Mouse (Mus musculus): ENCODE measurements around the gene Epb41l4b. TPM values are rescaled to one million over a fixed set of nuclear protein-coding genes. Genes with fewer than 3 reads are reported as not detected.

The Epb41l4b gene
- polyA plus RNA-seq (2012; ENCODE audit: insufficient read depth, insufficient read length, missing spikeins) = 0.75 and 2.3 TPM in 2 replicates

DNA sequence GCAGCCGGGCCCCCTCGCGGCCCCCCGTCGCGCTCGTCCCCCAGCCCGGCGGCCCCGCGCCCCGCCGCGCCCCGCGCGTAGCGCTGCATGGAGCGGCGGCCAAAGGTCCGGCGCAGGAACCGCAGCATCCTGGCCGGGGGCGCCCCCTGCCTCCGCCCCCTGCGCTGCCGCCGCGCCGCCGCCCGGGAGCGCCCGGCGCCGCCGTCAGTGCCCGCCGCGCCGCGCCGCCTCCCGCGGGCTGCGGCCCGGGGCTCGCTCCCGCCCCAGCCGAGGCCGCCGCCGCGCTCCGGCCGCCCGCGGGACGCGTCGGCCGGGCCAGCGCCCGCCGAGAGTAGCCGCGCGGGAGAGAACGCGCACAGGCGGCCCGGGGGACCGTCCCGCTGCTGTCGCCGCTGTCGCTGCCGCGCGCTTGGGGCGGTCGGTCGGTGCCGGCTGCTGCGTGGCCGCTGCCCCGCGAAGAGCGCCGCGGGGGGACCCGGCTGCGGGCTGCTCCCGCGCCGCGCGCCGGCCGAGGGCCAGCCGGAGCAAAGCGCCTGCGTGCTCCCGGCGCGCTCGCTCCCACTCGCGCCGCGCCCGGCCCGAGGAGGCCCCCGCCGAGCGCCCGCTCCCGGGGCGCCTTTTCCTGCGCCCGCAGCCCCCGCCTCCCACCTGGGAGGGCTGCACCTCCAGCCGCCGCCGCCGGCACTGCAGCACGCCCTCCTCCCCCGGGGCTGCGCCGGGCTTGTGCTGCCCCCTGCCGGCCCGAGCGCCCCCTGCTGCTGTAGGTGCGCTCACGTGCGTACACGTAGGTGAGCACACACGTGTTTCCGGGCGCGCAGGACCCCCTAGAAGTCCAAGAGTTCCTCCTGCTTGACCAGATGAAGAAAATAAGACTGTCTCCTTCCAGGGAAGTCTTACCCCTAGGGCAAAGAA is at the start of gene Epb41l4b:
Gene Epb41l4b (minus strand): TSS at position 412 of the 912 bp plus-strand sequence.
- H3K4me3 ChIP-seq (ENCODE audit: insufficient read depth, low read depth, low read length) = peak within 1 kb of the TSS; percentile 61
- no peak within 1 kb of the TSS for H3K27ac ChIP-seq (replicated peaks; ENCODE audit: low read depth, low read length)
- no peaks in the 10 kb centered on the region; the same call in 1 of the 2 replicates for H3K4me1 ChIP-seq (ENCODE audit: control insufficient read depth, insufficient read depth, insufficient read length, low read length)

GRCm38 (mm10) chr4:57191543-57192283 is 48.5 kb upstream of the Epb41l4b start:
- no peaks in the 10 kb centered on the region for H3K4me1 ChIP-seq (ENCODE audit: control insufficient read depth, insufficient read depth, insufficient read length, low read length)
- no peak overlapping the region for H3K27ac ChIP-seq (replicated peaks; ENCODE audit: low read depth, low read length)
- H3K4me3 ChIP-seq (ENCODE audit: insufficient read depth, low read depth, low read length) = no peak overlapping the region

- no peak overlapping the region for H3K4me3 ChIP-seq (ENCODE audit: insufficient read depth, low read depth, low read length)
- no peak overlapping the region for H3K27ac ChIP-seq (replicated peaks; ENCODE audit: low read depth, low read length)
- H3K4me1 ChIP-seq (ENCODE audit: control insufficient read depth, insufficient read depth, insufficient read length, low read length) = no peaks in the 10 kb centered on the region
Observed at GRCm38 (mm10) chr4:57189881-57190280, 46.6 kb upstream of the Epb41l4b start.

GRCm38 (mm10) chr4:57186035-57186434 is 42.8 kb upstream of the Epb41l4b start:
- Histone ChIP-seq H3K4me3 (ENCODE audit: insufficient read depth, low read depth, low read length) (no peak overlapping the region), H3K27ac (replicated peaks; ENCODE audit: low read depth, low read length) (no peak overlapping the region), H3K4me1 (ENCODE audit: control insufficient read depth, insufficient read depth, insufficient read length, low read length) (no peaks in the 10 kb centered on the region)

- Histone ChIP-seq H3K4me1 (ENCODE audit: control insufficient read depth, insufficient read depth, insufficient read length, low read length) (no peaks in the 10 kb centered on the region), H3K4me3 (ENCODE audit: insufficient read depth, low read depth, low read length) (no peak overlapping the region), H3K27ac (replicated peaks; ENCODE audit: low read depth, low read length) (no peak overlapping the region)
Observed at GRCm38 (mm10) chr4:57185462-57185861, 42.2 kb upstream of the Epb41l4b start.

DNA sequence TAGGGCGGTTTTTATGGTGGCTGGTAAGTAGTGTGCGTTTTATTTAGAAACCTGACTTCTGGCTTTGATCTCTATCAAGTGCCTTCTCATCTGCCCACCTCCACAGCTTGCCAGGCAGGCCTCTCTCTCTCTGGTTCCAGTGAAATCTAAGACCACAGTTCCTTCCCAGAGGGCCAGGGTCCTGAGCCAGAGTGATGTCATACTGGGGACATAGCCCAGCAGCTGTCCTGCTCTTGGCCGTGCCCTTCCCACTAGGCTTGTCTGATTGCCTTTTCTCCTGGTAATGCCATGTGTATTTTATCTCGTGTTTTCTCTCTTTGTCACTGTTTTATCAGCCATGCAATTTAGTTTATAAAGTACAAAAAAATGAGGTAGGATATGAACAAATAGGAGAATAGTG is 40.3 kb upstream of the Epb41l4b start:
- Histone ChIP-seq H3K27ac (replicated peaks; ENCODE audit: low read depth, low read length) (no peak overlapping the region), H3K4me3 (ENCODE audit: insufficient read depth, low read depth, low read length) (no peak overlapping the region), H3K4me1 (ENCODE audit: control insufficient read depth, insufficient read depth, insufficient read length, low read length) (no peaks in the 10 kb centered on the region)

DNA sequence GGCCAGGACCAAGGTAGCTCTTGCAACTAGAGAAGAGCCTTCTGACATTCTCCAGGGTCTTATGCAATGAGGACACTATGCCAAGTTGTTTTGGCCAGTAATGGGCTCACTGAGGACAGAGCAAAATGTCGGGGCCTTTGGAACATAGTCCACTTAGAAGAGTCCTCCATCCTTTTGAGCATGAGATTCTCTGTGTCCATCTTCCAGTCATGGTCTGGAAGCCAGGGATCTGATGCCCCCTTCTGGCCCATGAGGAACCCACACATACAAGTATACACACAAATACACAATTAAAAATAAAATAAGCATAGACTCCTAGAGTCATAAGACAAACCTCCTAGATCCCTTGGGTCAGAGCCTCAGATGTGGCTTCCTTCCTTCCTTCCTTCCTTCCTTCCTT is 38.3 kb upstream of the Epb41l4b start:
- H3K27ac ChIP-seq (replicated peaks; ENCODE audit: low read depth, low read length) = no peak overlapping the region
- H3K4me3 ChIP-seq (ENCODE audit: insufficient read depth, low read depth, low read length) = no peak overlapping the region

DNA sequence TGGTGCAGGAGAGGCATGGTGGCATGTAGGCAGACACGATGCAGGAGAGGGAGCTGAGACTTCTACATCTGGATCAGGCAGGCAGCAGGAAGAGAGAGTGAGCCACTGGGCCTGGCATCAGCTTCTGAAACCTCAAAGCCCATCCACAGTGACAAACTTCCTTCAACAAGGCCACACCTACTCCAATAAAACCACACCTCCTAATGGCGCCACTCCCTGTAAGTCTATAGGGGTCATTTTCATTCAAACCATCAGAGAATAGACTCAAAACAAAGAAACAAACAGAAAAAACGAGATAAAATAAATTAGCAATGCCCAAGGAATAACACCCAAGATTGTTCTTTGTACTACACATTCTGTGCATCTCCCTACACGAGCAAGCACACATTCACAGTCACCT is 35.6 kb upstream of the Epb41l4b start:
- no peak overlapping the region for H3K27ac ChIP-seq (replicated peaks; ENCODE audit: low read depth, low read length)
- no peaks in the 10 kb centered on the region for H3K4me1 ChIP-seq (ENCODE audit: control insufficient read depth, insufficient read depth, insufficient read length, low read length)
- H3K4me3 ChIP-seq (ENCODE audit: insufficient read depth, low read depth, low read length) = no peak overlapping the region

More for the DNA sequence above, 38.3 kb upstream of the Epb41l4b start:
- H3K4me1 ChIP-seq (ENCODE audit: control insufficient read depth, insufficient read depth, insufficient read length, low read length) = no peaks in the 10 kb centered on the region

- H3K27ac ChIP-seq (replicated peaks; ENCODE audit: low read depth, low read length) = no peak overlapping the region
- no peaks in the 10 kb centered on the region for H3K4me1 ChIP-seq (ENCODE audit: control insufficient read depth, insufficient read depth, insufficient read length, low read length)
- H3K4me3 ChIP-seq (ENCODE audit: insufficient read depth, low read depth, low read length) = no peak overlapping the region
Observed at GRCm38 (mm10) chr4:57175329-57175728, 32.1 kb upstream of the Epb41l4b start.

DNA sequence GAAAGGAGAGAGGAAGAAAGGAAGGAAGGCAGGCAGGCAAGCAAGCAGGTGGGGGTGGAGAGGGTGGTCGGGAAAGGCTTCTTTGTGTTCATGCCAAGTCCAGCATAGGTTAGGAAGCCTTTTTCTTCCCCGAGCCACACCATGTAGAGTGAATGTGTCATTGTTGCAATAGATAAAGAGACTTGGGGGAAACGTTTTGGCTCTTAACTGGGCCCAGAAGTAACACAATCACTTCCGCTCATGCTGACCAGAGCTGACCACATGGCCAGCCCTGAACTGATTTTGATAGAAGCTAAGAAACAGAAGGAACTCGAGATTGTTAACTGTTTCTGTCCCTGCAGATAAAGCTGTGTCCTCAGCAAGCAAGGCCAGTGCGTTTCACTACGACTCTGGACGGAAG is 29.6 kb upstream of the Epb41l4b start:
- H3K4me1 ChIP-seq (ENCODE audit: control insufficient read depth, insufficient read depth, insufficient read length, low read length) = no peaks in the 10 kb centered on the region
- H3K27ac ChIP-seq (replicated peaks; ENCODE audit: low read depth, low read length) = no peak overlapping the region
- H3K4me3 ChIP-seq (ENCODE audit: insufficient read depth, low read depth, low read length) = no peak overlapping the region

- no peak overlapping the region for H3K27ac ChIP-seq (replicated peaks; ENCODE audit: low read depth, low read length)
- no peaks in the 10 kb centered on the region for H3K4me1 ChIP-seq (ENCODE audit: control insufficient read depth, insufficient read depth, insufficient read length, low read length)
- H3K4me3 ChIP-seq (ENCODE audit: insufficient read depth, low read depth, low read length) = no peak overlapping the region
Observed at GRCm38 (mm10) chr4:57171817-57172216, 28.6 kb upstream of the Epb41l4b start.

DNA sequence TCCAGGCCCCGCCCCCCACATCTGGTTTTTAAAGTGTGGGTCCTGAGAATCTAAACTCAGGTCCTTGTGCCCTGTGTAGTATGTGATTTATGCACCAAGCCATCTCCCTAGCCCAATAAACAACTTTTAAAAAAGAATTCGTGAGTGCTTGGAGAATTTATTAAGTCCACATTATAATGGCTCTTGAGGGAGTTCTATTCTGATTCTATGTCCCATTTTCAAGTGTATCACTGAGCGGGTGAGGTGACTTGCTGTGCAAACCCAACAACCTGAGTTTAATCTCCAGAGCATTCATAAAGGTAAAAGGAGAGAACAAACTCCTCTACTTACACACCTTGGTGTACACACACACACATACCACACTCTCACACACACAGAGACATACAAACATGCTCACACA is 25.4 kb upstream of the Epb41l4b start:
- no peak overlapping the region for H3K4me3 ChIP-seq (ENCODE audit: insufficient read depth, low read depth, low read length)
- H3K4me1 ChIP-seq (ENCODE audit: control insufficient read depth, insufficient read depth, insufficient read length, low read length) = no peaks in the 10 kb centered on the region
- no peak overlapping the region for H3K27ac ChIP-seq (replicated peaks; ENCODE audit: low read depth, low read length)

GRCm38 (mm10) chr4:57168277-57168676 is 25.0 kb upstream of the Epb41l4b start:
- Histone ChIP-seq H3K27ac (replicated peaks; ENCODE audit: low read depth, low read length) (no peak overlapping the region), H3K4me3 (ENCODE audit: insufficient read depth, low read depth, low read length) (no peak overlapping the region), H3K4me1 (ENCODE audit: control insufficient read depth, insufficient read depth, insufficient read length, low read length) (no peaks in the 10 kb centered on the region)

- Histone ChIP-seq H3K4me3 (ENCODE audit: insufficient read depth, low read depth, low read length) (no peak overlapping the region), H3K27ac (replicated peaks; ENCODE audit: low read depth, low read length) (no peak overlapping the region), H3K4me1 (ENCODE audit: control insufficient read depth, insufficient read depth, insufficient read length, low read length) (no peaks in the 10 kb centered on the region)
Observed at GRCm38 (mm10) chr4:57166922-57167870, 24.0 kb upstream of the Epb41l4b start.

DNA sequence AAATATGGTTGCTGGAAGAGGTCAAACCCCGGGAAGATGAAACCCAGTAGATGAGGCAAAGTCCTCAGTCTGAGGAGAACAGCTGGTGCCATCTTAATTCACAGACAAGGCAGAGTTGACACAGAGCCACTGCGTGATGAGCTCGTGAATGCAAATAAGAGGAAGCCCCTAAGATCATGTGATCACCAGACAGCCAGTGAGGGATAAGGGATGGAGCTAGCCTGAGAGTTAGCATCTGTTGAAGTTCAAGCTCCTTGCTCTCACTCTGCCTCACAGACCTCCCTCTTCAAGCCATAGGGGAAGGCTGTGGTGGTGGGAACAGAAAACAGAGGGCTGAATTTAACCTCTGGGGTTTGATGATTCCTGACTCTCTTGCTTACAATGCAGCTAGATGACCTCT is 22.4 kb upstream of the Epb41l4b start:
- Histone ChIP-seq H3K4me3 (ENCODE audit: insufficient read depth, low read depth, low read length) (no peak overlapping the region), H3K27ac (replicated peaks; ENCODE audit: low read depth, low read length) (no peak overlapping the region), H3K4me1 (ENCODE audit: control insufficient read depth, insufficient read depth, insufficient read length, low read length) (no peaks in the 10 kb centered on the region)

All from brown adipose tissue, adult 24 weeks (tissue).